Mouse (Mus musculus) forebrain, postnatal 0 days (tissue): ENCODE measurements around the gene Lrrc10b. TPM values are rescaled to one million over a fixed set of nuclear protein-coding genes. Genes with fewer than 3 reads are reported as not detected.
A peak's percentile ranks its signal among the peaks of the same experiment; 100 is the strongest.

Source experiments
- ATAC-seq: fragments of 200-750 bp; cut with Nextera tagmentation; 2 replicates; pipeline ENCODE4 v1.8.0; 2017; ENCODE audit warnings: mild to moderate bottlenecking, moderate library complexity
- DNase-seq: peaks from one replicate; pipeline ENCODE4 v3.0.0-alpha.2; 2015
- H3K27ac ChIP-seq: fragments of 300-500 bp; sonication (generic); 2 replicates; pipeline ENCODE4 v1.5.1; 2014; ENCODE audit warnings: low read depth, mild to moderate bottlenecking, antibody characterized with exemption, low read length, moderate library complexity, mixed read lengths
- H3K27me3 ChIP-seq: fragments of 300-500 bp; sonication (generic); 2 replicates; pipeline ENCODE4 v1.6.1; 2014; ENCODE audit warnings: mild to moderate bottlenecking, low read length, mixed read lengths; ENCODE audit not compliant: insufficient read depth
- H3K36me3 ChIP-seq: fragments of 300-500 bp; sonication (generic); 2 replicates; pipeline ENCODE4 v1.6.1; 2014; ENCODE audit warnings: mild to moderate bottlenecking, moderate library complexity; ENCODE audit not compliant: insufficient read depth
- H3K4me1 ChIP-seq: fragments of 300-500 bp; sonication (generic); 2 replicates; pipeline ENCODE4 v1.6.1; 2014; ENCODE audit warnings: antibody characterized with exemption; ENCODE audit not compliant: insufficient read depth
- H3K4me2 ChIP-seq: fragments of 300-500 bp; sonication (generic); 2 replicates; pipeline ENCODE4 v1.6.1; 2014; ENCODE audit warnings: low read depth, mild to moderate bottlenecking, moderate library complexity
- H3K4me3 ChIP-seq: fragments of 300-500 bp; sonication (generic); 2 replicates; pipeline ENCODE4 v1.5.1; 2014; ENCODE audit warnings: low read depth, low read length, mixed read lengths
- H3K9ac ChIP-seq: fragments of 300-500 bp; sonication (generic); 2 replicates; pipeline ENCODE4 v1.6.1; 2014; ENCODE audit warnings: mild to moderate bottlenecking
- H3K9me3 ChIP-seq: fragments of 300-500 bp; sonication (generic); 2 replicates; pipeline ENCODE4 v1.6.1; 2016; ENCODE audit warnings: low read length
- CTCF ChIP-seq: sonication (generic); IDR thresholded peaks from 2 replicates; pipeline ENCODE4 v1.5.1; 2016; ENCODE audit warnings: antibody characterized with exemption, control low read depth, low read depth
- WGBS: fragments of 180-500 bp; shearing (Covaris S2); extraction: QIAGEN DNeasy Blood & Tissue Kit; methylation state at CpG from one replicate; pipeline ENCODE4 v1.1.7; 2014; 5-methylcytosine and 5-hydroxymethylcytosine counted together
- polyA plus RNA-seq: library from polyadenylated mRNA; unstranded; fragments of >200 nt; fragmentation: Nextera tagmentation; extraction: Ambion mirVana; gene quantifications from 2 replicates; pipeline ENCODE4 v1.2.1, GENCODE M21; 2015
- total RNA-seq: library from RNA; depleted of rRNA; stranded (reverse); fragments of >200 nt; gene quantifications from 2 replicates; pipeline ENCODE4 v1.2.3, GENCODE M21; 2014

Gene Lrrc10b
- total and polyA plus RNA-seq, 2 experiments from 2014 or later: 2.5 to 7.7 TPM

GRCm38 (mm10) chr19:10482703-10483102, 25.4 kb upstream of the Lrrc10b start, which contains the start of gene Ppp1r32:
Gene Ppp1r32, minus strand, starts transcription at chr19:10482928.
- H3K4me2 ChIP-seq: no peak within 1 kb of the TSS
- H3K9ac ChIP-seq: no peak within 1 kb of the TSS
- peak; percentile 46 for DNase-seq

DNA sequence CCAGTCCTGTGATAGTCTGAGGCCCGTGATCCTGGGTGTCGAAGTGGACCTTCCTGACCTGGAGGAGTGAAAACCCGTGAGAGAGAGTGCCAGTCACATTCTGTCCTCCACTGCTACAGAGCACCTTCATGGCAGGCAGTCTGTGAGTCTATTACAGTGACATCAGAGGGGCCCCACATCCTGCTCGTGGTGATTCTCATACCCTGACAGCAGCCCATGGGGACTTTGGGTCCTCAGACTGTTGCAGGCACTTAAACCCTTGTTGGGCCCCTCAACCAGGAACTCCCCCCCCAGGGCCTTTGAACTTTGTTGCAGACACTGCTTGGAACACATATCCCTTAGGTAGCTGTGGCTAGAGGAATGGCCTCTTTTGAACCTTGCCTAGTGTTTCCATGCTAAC, 22.3 kb upstream of the Lrrc10b start:
- DNase-seq: no peak
- TF ChIP-seq CTCF: no peak
- 63% methylated on average over 4 of the region's 4 CpGs for WGBS
- no peaks in the 10 kb centered on the region for H3K4me1 ChIP-seq
- no peaks in the 10 kb centered on the region for H3K27me3 ChIP-seq
- no peak overlapping the region for H3K4me2 ChIP-seq
- H3K9me3 ChIP-seq: no peaks in the 10 kb centered on the region
- no peak for ATAC-seq
- H3K27ac ChIP-seq: no peak overlapping the region
- H3K4me3 ChIP-seq: no peak overlapping the region
- H3K9ac ChIP-seq: no peak overlapping the region
- no peaks in the 10 kb centered on the region for H3K36me3 ChIP-seq

More at GRCm38 (mm10) chr19:10482703-10483102, 25.4 kb upstream of the Lrrc10b start, which contains the start of gene Ppp1r32:
- peak; percentile 70 for ATAC-seq
- H3K36me3 ChIP-seq: no peaks in the 10 kb centered on the region
- H3K9me3 ChIP-seq: no peaks in the 10 kb centered on the region
- TF ChIP-seq CTCF: no peak
- H3K27me3 ChIP-seq: no peaks in the 10 kb centered on the region
- H3K4me3 ChIP-seq: no peak within 1 kb of the TSS
- WGBS: 25% methylated on average over 6 of the region's 6 CpGs
- no peaks in the 10 kb centered on the region for H3K4me1 ChIP-seq
- no peak within 1 kb of the TSS for H3K27ac ChIP-seq

- H3K4me3 ChIP-seq: no peak overlapping the region
- WGBS: 20% methylated on average over 6 of the region's 6 CpGs
- no peaks in the 10 kb centered on the region for H3K36me3 ChIP-seq
- H3K9ac ChIP-seq: no peak overlapping the region
- TF ChIP-seq CTCF: 0 out of 2 replicates have a peak, but pooled peaks have one; percentile 12
- ATAC-seq (no peak), DNase-seq (no peak)
- H3K27me3 ChIP-seq: no peaks in the 10 kb centered on the region
- H3K4me1 ChIP-seq: no peaks in the 10 kb centered on the region
- H3K4me2 ChIP-seq: no peak overlapping the region
- H3K9me3 ChIP-seq: no peaks in the 10 kb centered on the region
- H3K27ac ChIP-seq: no peak overlapping the region
Observed at GRCm38 (mm10) chr19:10473779-10474178, 16.5 kb upstream of the Lrrc10b start.

- Histone ChIP-seq H3K27me3 (no peaks in the 10 kb centered on the region), H3K9me3 (no peaks in the 10 kb centered on the region), H3K4me2 (no peak overlapping the region), H3K9ac (no peak overlapping the region), H3K27ac (no peak overlapping the region), H3K4me3 (no peak overlapping the region), H3K36me3 (no peaks in the 10 kb centered on the region), H3K4me1 (no peaks in the 10 kb centered on the region)
- DNase-seq: no peak
- 81% methylated on average over 3 of the region's 3 CpGs for WGBS
- no peak for TF ChIP-seq CTCF
- ATAC-seq: no peak
Observed at GRCm38 (mm10) chr19:10472958-10473357, 15.7 kb upstream of the Lrrc10b start.

DNA sequence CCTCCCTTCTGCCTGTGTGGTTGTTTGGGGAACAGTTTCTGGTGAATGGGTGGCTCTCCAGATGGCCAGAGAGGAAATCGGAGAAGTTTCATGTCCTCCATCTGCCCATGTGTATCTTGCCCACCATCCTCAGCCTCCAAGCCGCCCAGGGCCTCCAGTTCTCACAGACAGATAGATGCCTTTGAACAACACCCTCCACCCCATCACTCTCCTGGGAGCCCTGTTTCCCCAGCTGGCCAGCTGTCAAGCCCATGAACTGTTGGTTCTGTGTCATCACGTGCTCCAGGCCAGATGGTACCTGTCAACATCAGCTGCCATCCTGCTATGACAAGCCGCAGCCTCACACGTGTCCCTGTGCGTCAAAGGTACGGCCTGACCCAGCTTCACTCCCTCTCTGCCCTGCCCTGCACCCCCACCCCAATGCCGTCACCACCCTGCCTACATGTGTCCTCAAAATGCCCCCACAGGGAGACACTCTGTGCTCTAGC, 11.9 kb upstream of the Lrrc10b start:
- ATAC-seq: 0 out of 2 replicates have a peak, but pooled peaks have one; percentile 16
- Histone ChIP-seq H3K36me3 (no peaks in the 10 kb centered on the region), H3K9ac (no peak overlapping the region), H3K4me3 (no peak overlapping the region), H3K27me3 (no peaks in the 10 kb centered on the region), H3K4me1 (no peaks in the 10 kb centered on the region), H3K4me2 (no peak overlapping the region), H3K9me3 (no peaks in the 10 kb centered on the region), H3K27ac (no peak overlapping the region)
- no peak for DNase-seq
- 60% methylated on average over 8 of the region's 8 CpGs for WGBS
- TF ChIP-seq CTCF: no peak

DNA sequence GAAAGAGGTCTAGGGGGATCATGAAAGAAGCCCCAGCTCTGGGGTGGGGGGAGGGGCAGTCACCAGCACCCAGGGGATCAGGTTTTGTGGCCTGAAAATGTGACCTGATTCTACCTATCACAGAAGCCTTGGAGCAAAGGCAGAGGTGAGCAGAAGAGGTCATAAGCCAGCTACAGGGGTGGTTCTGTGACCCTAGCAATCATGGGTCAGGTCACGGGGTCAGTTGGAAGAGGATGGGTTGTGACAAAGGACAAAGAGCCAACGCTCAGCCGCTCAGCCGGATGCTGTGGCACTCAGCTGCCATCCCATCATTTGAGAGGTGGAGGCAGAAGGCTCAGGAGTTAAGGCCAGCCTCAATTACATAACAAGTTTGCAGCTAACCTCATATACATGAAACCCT, 7.2 kb upstream of the Lrrc10b start:
- 26% methylated on average over 4 of the region's 4 CpGs for WGBS
- H3K4me2 ChIP-seq: no peak overlapping the region
- no peak for ATAC-seq
- peaks cover 16% of the 10 kb centered on the region; the same call in 1 of the 2 replicates for H3K27me3 ChIP-seq
- no peak for DNase-seq
- no peak overlapping the region for H3K27ac ChIP-seq
- H3K36me3 ChIP-seq: no peaks in the 10 kb centered on the region
- no peak for TF ChIP-seq CTCF
- no peak overlapping the region for H3K9ac ChIP-seq
- no peaks in the 10 kb centered on the region for H3K9me3 ChIP-seq
- no peaks in the 10 kb centered on the region for H3K4me1 ChIP-seq
- no peak overlapping the region for H3K4me3 ChIP-seq

- Histone ChIP-seq H3K4me2 (no peak overlapping the region), H3K4me3 (no peak overlapping the region), H3K36me3 (no peaks in the 10 kb centered on the region), H3K4me1 (no peaks in the 10 kb centered on the region), H3K9me3 (no peaks in the 10 kb centered on the region), H3K9ac (no peak overlapping the region), H3K27ac (no peak overlapping the region), H3K27me3 (peaks cover 33% of the 10 kb centered on the region; the same call in 1 of the 2 replicates)
- WGBS: 40% methylated on average over 7 of the region's 7 CpGs
- ATAC-seq (no peak), DNase-seq (no peak)
- TF ChIP-seq CTCF: no peak
Observed at GRCm38 (mm10) chr19:10461584-10461983, 4.3 kb upstream of the Lrrc10b start.

DNA sequence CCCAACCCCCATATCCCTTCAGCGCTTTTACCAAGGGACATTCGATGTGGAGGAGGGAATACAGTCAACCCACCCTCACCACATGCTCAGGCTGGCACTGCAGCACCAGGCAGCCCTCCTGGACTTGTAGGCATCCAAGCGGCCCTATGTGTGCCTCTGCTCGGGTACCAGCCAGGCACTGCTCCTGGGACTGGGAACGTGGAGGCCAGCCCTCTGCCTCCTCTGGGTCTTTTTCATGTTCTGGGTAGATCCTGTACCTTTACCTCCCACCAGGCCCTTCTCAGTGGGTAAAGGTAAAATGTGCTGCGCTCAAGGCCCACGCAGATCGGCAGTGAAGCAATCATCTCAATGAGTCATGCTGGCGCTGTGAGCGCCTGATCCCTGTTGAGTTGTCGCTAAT, 2.6 kb upstream of the Lrrc10b start:
- Histone ChIP-seq H3K9me3 (no peaks in the 10 kb centered on the region), H3K4me3 (no peak overlapping the region), H3K4me1 (no peaks in the 10 kb centered on the region), H3K4me2 (no peak overlapping the region), H3K27me3 (peaks cover 41% of the 10 kb centered on the region), H3K36me3 (no peaks in the 10 kb centered on the region), H3K27ac (no peak overlapping the region), H3K9ac (no peak overlapping the region)
- 52% methylated on average over 11 of the region's 11 CpGs for WGBS
- no peak for DNase-seq
- TF ChIP-seq CTCF: no peak
- ATAC-seq: no peak
